Mouse (Mus musculus) lung, postnatal 0 days (tissue): ENCODE data around the gene Tmem259.

ENCODE experiments used
- CTCF ChIP-seq: IDR thresholded peaks from 2 replicates; pipeline ENCODE4 v1.5.1; 2016; ENCODE audit warnings: antibody characterized with exemption, mild to moderate bottlenecking
- EP300 ChIP-seq: IDR thresholded peaks from 2 replicates; pipeline ENCODE4 v1.6.1; 2016; ENCODE audit warnings: antibody characterized with exemption, mild to moderate bottlenecking, control low read depth

DNA sequence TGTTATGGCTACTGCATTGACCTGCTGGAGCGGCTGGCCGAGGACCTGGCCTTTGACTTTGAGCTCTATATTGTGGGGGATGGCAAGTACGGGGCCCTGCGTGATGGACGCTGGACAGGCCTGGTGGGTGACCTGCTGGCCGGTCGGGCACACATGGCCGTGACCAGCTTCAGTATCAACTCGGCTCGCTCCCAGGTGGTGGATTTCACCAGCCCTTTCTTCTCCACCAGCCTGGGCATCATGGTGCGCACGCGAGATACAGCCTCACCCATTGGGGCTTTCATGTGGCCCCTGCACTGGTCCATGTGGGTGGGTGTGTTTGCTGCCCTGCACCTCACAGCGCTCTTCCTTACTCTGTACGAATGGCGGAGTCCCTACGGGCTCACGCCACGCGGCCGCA, 10.0 kb downstream of the Tmem259 start:
- TF ChIP-seq CTCF (no peak), EP300 (no peak)
